Mouse (Mus musculus): Measurements from ENCODE around the gene Gm28372.
A peak's percentile ranks its signal among the peaks of the same experiment; 100 is the strongest.

DNA sequence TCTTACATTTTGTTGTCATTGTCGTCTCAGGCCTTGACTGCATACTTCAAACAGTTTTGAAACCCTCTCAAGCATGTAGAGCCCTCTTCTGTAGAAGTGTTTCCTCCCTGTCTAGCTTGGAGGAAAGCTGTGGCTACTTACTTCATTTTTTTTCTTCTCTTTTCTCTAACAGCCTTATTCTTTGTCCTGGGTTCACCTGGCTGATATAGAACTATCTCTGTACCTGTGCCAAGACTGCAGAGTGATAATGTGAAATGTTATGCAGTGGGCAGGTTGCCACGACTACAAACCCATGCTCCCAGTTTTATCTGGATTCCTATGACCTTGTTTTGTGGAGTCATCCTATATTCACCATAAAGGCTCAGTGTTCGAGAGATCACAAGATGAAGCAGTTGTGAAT, 25.4 kb downstream of the Gm28372 start:
- TF ChIP-seq EP300 (IDR thresholded peaks at IDR 0.05; ENCODE audit: low read depth in 1 of 2, low read length in 2 of 2) (peak in 1 of 2 experiments; percentile 61; a peak in 2 of 4 replicates), GATA1 (IDR thresholded peaks at IDR 0.05; ENCODE audit: low read depth, low read length) (peak; percentile 47; the same call in 1 of the 2 replicates)
